Mouse (Mus musculus) neural tube, embryonic 11.5 days (tissue): ENCODE results near the gene Olfr1044. TPM values are rescaled to one million over a fixed set of nuclear protein-coding genes. Genes with fewer than 3 reads are reported as not detected.
"Not testable (repeated sequence)": the region's sequence is repeated elsewhere in the genome, so short reads cannot be mapped to it uniquely, and the experiment has no call there.

Experiments used
- ATAC-seq: fragments of 200-750 bp; cut with Nextera tagmentation; 2 replicates; pipeline ENCODE4 v1.8.0; 2017; ENCODE audit warnings: moderate number of reproducible peaks, mild to moderate bottlenecking, moderate TSS enrichment, moderate library complexity; ENCODE audit not compliant: insufficient read depth, low FRiP score, low TSS enrichment
- DNase-seq: peaks from one replicate; pipeline ENCODE4 v3.0.0-alpha.2; 2015; ENCODE audit warnings: low spot score
- H3K27ac ChIP-seq: fragments of 300-500 bp; sonication (generic); 2 replicates; pipeline ENCODE4 v1.5.1; 2014; ENCODE audit warnings: low read depth, mild to moderate bottlenecking, low read length
- H3K27me3 ChIP-seq: fragments of 300-500 bp; sonication (generic); 2 replicates; pipeline ENCODE4 v1.6.1; 2014; ENCODE audit warnings: mild to moderate bottlenecking, low read length, mixed read lengths; ENCODE audit not compliant: control insufficient read depth, insufficient read depth
- H3K36me3 ChIP-seq: fragments of 300-500 bp; sonication (generic); 2 replicates; pipeline ENCODE4 v1.6.1; 2014; ENCODE audit warnings: mild to moderate bottlenecking, low read length, moderate library complexity, mixed read lengths; ENCODE audit not compliant: control insufficient read depth, insufficient read depth
- H3K4me1 ChIP-seq: fragments of 300-500 bp; sonication (generic); 2 replicates; pipeline ENCODE4 v1.6.1; 2014; ENCODE audit warnings: low read length, mixed read lengths; ENCODE audit not compliant: control insufficient read depth, insufficient read depth
- H3K4me2 ChIP-seq: fragments of 300-500 bp; sonication (generic); 2 replicates; pipeline ENCODE4 v1.6.1; 2014; ENCODE audit warnings: low read depth, mild to moderate bottlenecking, moderate library complexity
- H3K4me3 ChIP-seq: fragments of 300-500 bp; sonication (generic); 2 replicates; pipeline ENCODE4 v1.5.1; 2014; ENCODE audit warnings: low read depth, low read length
- H3K9ac ChIP-seq: fragments of 300-500 bp; sonication (generic); 2 replicates; pipeline ENCODE4 v1.6.1; 2014; ENCODE audit warnings: mild to moderate bottlenecking, low read length
- H3K9me3 ChIP-seq: fragments of 300-500 bp; sonication (generic); 2 replicates; pipeline ENCODE4 v1.6.1; 2016; ENCODE audit warnings: low read length; ENCODE audit not compliant: control insufficient read depth
- WGBS: fragments of 180-500 bp; shearing (Covaris S2); extraction: QIAGEN DNeasy Blood & Tissue Kit; methylation state at CpG from one replicate; pipeline ENCODE4 v1.1.7; 2014; 5-methylcytosine and 5-hydroxymethylcytosine counted together
- polyA plus RNA-seq: library from polyadenylated mRNA; unstranded; fragments of >200 nt; fragmentation: Nextera tagmentation; extraction: Ambion mirVana; gene quantifications from 2 replicates; pipeline ENCODE4 v1.2.1, GENCODE M21; 2014

The Olfr1044 gene
- polyA plus RNA-seq = not detected in 2 replicates

DNA sequence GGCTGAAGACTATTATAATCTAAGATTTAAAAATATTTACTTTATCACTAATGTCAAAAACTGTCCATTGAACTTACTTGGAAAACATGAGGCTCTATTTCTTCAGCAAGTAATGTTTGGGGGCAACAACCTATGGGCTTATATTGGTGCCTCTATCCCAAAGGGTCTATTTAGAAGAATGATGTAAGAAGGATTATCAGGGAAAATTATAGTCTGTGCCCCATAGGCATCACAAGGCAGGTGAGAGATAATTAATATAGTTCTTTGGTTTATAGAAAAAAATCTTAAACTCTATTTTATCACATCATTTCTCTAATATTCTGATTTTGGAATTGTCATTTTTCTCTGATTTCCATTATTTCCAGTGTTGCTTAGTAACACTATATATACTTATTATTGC is at the start of gene Olfr1044:
Olfr1044 (minus strand) TSS at position 101 of the 400 bp plus-strand sequence.
- Histone ChIP-seq H3K36me3 (no peaks in the 10 kb centered on the region), H3K4me3 (no peak within 1 kb of the TSS), H3K4me1 (no peaks in the 10 kb centered on the region), H3K9me3 (no peaks in the 10 kb centered on the region), H3K27me3 (no peaks in the 10 kb centered on the region), H3K4me2 (no peak within 1 kb of the TSS), H3K27ac (no peak within 1 kb of the TSS), H3K9ac (no peak within 1 kb of the TSS)
- DNase-seq = no peak
- no peak for ATAC-seq

- no peak within 1 kb of the TSS for H3K27ac ChIP-seq
- H3K36me3 ChIP-seq = no peaks in the 10 kb centered on the region
- no peak within 1 kb of the TSS for H3K9ac ChIP-seq
- no peak for DNase-seq
- H3K4me2 ChIP-seq = no peak within 1 kb of the TSS
- no peaks in the 10 kb centered on the region for H3K9me3 ChIP-seq
- no peaks in the 10 kb centered on the region for H3K27me3 ChIP-seq
- 76% methylated on average over 2 of the region's 2 CpGs for WGBS
- no peak for ATAC-seq
- no peaks in the 10 kb centered on the region for H3K4me1 ChIP-seq
- no peak within 1 kb of the TSS for H3K4me3 ChIP-seq
Observed at GRCm38 (mm10) chr2:86219214-86219613, 41.6 kb upstream of the Olfr1044 start, which contains the start of gene Olfr1046. Gene Olfr1046, minus strand, starts transcription at chr2:86219314.

GRCm38 (mm10) chr2:86202909-86203308 is 25.3 kb upstream of the Olfr1044 start, which contains the start of gene Olfr1045:
Gene Olfr1045, minus strand, starts transcription at chr2:86203009.
- H3K4me2 ChIP-seq = no peak within 1 kb of the TSS
- ATAC-seq (no peak), DNase-seq (no peak)
- no peaks in the 10 kb centered on the region for H3K27me3 ChIP-seq
- no peaks in the 10 kb centered on the region for H3K36me3 ChIP-seq
- H3K9ac ChIP-seq = no peak within 1 kb of the TSS
- H3K4me3 ChIP-seq = no peak within 1 kb of the TSS
- H3K9me3 ChIP-seq = no peaks in the 10 kb centered on the region
- H3K4me1 ChIP-seq = no peaks in the 10 kb centered on the region
- H3K27ac ChIP-seq = no peak within 1 kb of the TSS

GRCm38 (mm10) chr2:86195863-86196262 is 18.2 kb upstream of the Olfr1044 start:
- Histone ChIP-seq H3K9ac (no peak overlapping the region), H3K4me2 (no peak overlapping the region), H3K4me3 (no peak overlapping the region), H3K27ac (no peak overlapping the region), H3K4me1 (no peaks in the 10 kb centered on the region), H3K36me3 (no peaks in the 10 kb centered on the region), H3K27me3 (no peaks in the 10 kb centered on the region), H3K9me3 (no peaks in the 10 kb centered on the region)
- no peak for DNase-seq
- no peak for ATAC-seq
- 57% methylated on average over 1 of the region's 1 CpGs for WGBS

DNA sequence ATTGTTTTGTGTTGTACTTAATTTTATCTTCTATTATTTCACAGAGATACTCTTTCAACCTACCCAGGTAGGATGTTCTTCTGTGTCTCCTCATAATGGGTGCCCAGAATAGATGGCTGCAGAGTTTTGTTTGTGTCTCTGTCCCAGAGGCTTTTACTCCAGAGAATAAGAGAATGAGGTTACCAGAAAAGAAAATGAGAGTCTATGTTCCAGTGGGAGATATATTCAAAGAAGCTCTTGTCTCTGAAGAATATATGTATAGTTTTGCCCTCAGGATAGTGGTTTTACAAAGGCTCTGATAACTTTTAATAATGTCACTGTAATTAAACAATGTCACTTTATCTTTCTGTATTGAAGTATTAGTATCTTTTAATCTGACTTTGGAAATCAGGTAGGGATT is 8.0 kb upstream of the Olfr1044 start, which contains the start of gene Olfr52:
Olfr52 (minus strand) TSS at position 101 of the 400 bp plus-strand sequence.
- H3K9ac ChIP-seq = no peak within 1 kb of the TSS
- no peak within 1 kb of the TSS for H3K4me3 ChIP-seq
- no peak within 1 kb of the TSS for H3K4me2 ChIP-seq
- no peaks in the 10 kb centered on the region for H3K4me1 ChIP-seq
- H3K9me3 ChIP-seq = no peaks in the 10 kb centered on the region
- no peak for ATAC-seq
- H3K36me3 ChIP-seq = no peaks in the 10 kb centered on the region
- DNase-seq = no peak
- H3K27ac ChIP-seq = no peak within 1 kb of the TSS
- no peaks in the 10 kb centered on the region for H3K27me3 ChIP-seq

DNA sequence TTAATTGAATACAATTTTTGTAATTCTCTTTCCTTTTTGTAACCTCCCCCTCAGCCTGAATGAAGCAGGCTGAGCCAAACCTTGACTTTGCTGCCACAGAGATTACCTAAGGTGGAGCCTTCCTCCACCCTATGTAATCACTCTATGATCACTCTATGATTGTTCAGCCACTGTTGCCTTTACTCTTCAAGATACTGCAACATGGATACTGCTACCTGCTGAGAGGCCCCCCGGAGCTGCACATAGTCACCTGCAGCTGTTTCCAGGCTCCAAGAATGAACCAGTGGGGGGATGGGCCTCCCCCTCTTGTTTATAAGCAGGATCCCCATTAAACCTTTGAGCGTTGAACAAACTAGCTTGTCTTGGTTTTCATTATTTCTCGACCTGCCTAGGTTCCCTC is 2.3 kb upstream of the Olfr1044 start:
- H3K9ac ChIP-seq = no peak overlapping the region
- H3K4me1 ChIP-seq = no peaks in the 10 kb centered on the region
- no peak overlapping the region for H3K27ac ChIP-seq
- DNase-seq (no peak), ATAC-seq (no peak)
- 92% methylated on average over 3 of the region's 3 CpGs for WGBS
- H3K27me3 ChIP-seq = no peaks in the 10 kb centered on the region
- H3K4me3 ChIP-seq = no peak overlapping the region
- H3K9me3 ChIP-seq = no peaks in the 10 kb centered on the region
- H3K4me2 ChIP-seq = no peak overlapping the region
- H3K36me3 ChIP-seq = no peaks in the 10 kb centered on the region

GRCm38 (mm10) chr2:86175422-86175821 is 2.2 kb downstream of the Olfr1044 start:
- not testable (repeated sequence) for H3K27me3 ChIP-seq, H3K4me2 ChIP-seq, H3K4me1 ChIP-seq, H3K27ac ChIP-seq, DNase-seq, ATAC-seq, H3K9me3 ChIP-seq, H3K4me3 ChIP-seq, H3K9ac ChIP-seq, H3K36me3 ChIP-seq
- 86% methylated on average over 7 of the region's 7 CpGs for WGBS

DNA sequence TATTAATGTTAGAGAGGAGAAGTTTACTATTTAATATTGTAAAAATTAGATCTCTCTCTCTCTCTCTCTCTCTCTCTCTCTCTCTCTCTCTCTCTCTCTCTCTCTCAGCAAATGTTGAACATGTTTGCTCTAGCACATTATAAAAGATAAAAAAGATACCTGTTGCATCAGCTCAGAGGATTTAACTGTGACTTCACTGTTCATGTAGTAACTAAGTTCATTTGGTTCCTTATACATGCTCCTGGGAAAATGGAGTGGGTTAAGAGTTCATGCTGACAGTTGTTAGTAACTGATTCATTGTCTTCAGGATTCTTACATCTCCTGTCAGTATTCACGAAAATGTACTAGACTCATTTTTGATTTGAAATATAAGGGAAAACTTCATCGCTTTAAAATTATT is 10.2 kb downstream of the Olfr1044 start, which contains the start of gene Olfr1043:
Olfr1043 (minus strand) TSS at position 101 of the 400 bp plus-strand sequence.
- Histone ChIP-seq H3K27ac (no peak within 1 kb of the TSS), H3K9me3 (no peaks in the 10 kb centered on the region), H3K4me2 (no peak within 1 kb of the TSS), H3K4me3 (no peak within 1 kb of the TSS), H3K36me3 (no peaks in the 10 kb centered on the region), H3K27me3 (no peaks in the 10 kb centered on the region), H3K9ac (no peak within 1 kb of the TSS), H3K4me1 (no peaks in the 10 kb centered on the region)
- ATAC-seq = no peak
- 94% methylated on average over 2 of the region's 2 CpGs for WGBS
- no peak for DNase-seq

GRCm38 (mm10) chr2:86161738-86162137 is 15.9 kb downstream of the Olfr1044 start, which contains the start of gene Olfr1042:
Gene Olfr1042, minus strand, starts transcription at chr2:86161838.
- Histone ChIP-seq H3K4me1 (no peaks in the 10 kb centered on the region), H3K27ac (no peak within 1 kb of the TSS), H3K9me3 (no peaks in the 10 kb centered on the region), H3K9ac (no peak within 1 kb of the TSS), H3K4me3 (no peak within 1 kb of the TSS), H3K36me3 (no peaks in the 10 kb centered on the region), H3K4me2 (no peak within 1 kb of the TSS), H3K27me3 (no peaks in the 10 kb centered on the region)
- ATAC-seq = no peak
- no peak for DNase-seq
- WGBS = 92% methylated on average over 2 of the region's 2 CpGs
